Mouse (Mus musculus) lung, postnatal 0 days (tissue): ENCODE measurements at regions not wholly inside any gene's neighbourhood (a gene's known extent, or its start where the extent isn't known, plus 50 kb on each side); places are given as distances from the start of the nearest gene placed in this dataset.

Experiments
- ATAC-seq: fragments of 200-750 bp; cut with Nextera tagmentation; 2 replicates; pipeline ENCODE4 v1.8.0; 2017; ENCODE audit warnings: moderate library complexity
- DNase-seq: peaks from one replicate; pipeline ENCODE4 v3.0.0-alpha.2; 2016; ENCODE audit warnings: low spot score
- H3K27ac ChIP-seq: fragments of 300-500 bp; sonication (generic); 2 replicates; pipeline ENCODE4 v1.5.1; 2014; ENCODE audit warnings: antibody characterized with exemption, mild to moderate bottlenecking, low read length, mixed read lengths
- H3K27me3 ChIP-seq: fragments of 300-500 bp; sonication (generic); replicated peaks from 2 replicates; pipeline ENCODE4 v1.6.1; 2014; ENCODE audit warnings: low read length, mixed read lengths; ENCODE audit not compliant: insufficient read depth
- H3K36me3 ChIP-seq: fragments of 300-500 bp; sonication (generic); 2 replicates; pipeline ENCODE4 v1.6.1; 2014; ENCODE audit warnings: low read length, mixed read lengths; ENCODE audit not compliant: insufficient read depth
- H3K4me1 ChIP-seq: fragments of 300-500 bp; sonication (generic); 2 replicates; pipeline ENCODE4 v1.6.1; 2014; ENCODE audit warnings: antibody characterized with exemption, low read depth, low read length, mixed read lengths; ENCODE audit not compliant: insufficient read depth
- H3K4me2 ChIP-seq: fragments of 300-500 bp; sonication (generic); replicated peaks from 2 replicates; pipeline ENCODE4 v1.6.1; 2014; ENCODE audit warnings: low read depth, mild to moderate bottlenecking, low read length, moderate library complexity, mixed read lengths
- H3K4me3 ChIP-seq: fragments of 300-500 bp; sonication (generic); 2 replicates; pipeline ENCODE4 v1.5.1; 2014; ENCODE audit warnings: low read depth, low read length
- H3K9ac ChIP-seq: fragments of 300-500 bp; sonication (generic); replicated peaks from 2 replicates; pipeline ENCODE4 v1.6.1; 2014; ENCODE audit warnings: low read depth, mild to moderate bottlenecking
- H3K9me3 ChIP-seq: fragments of 300-500 bp; sonication (generic); 2 replicates; pipeline ENCODE4 v1.6.1; 2016; ENCODE audit warnings: low read length, mixed read lengths
- CTCF ChIP-seq: IDR thresholded peaks from 2 replicates; pipeline ENCODE4 v1.5.1; 2016; ENCODE audit warnings: antibody characterized with exemption, mild to moderate bottlenecking
- EP300 ChIP-seq: IDR thresholded peaks from 2 replicates; pipeline ENCODE4 v1.6.1; 2016; ENCODE audit warnings: antibody characterized with exemption, mild to moderate bottlenecking, control low read depth
- WGBS: fragments of 180-500 bp; shearing (Covaris S2); extraction: QIAGEN DNeasy Blood & Tissue Kit; methylation state at CpG from one replicate; pipeline ENCODE4 v1.1.7; 2014; 5-methylcytosine and 5-hydroxymethylcytosine counted together

GRCm38 (mm10) chr2:117010942-117011341, 110.2 kb upstream of the Spred1 start:
- ATAC-seq, result no peak
- Histone ChIP-seq H3K4me1 (no peaks in the 10 kb centered on the region), H3K27me3 (no peaks in the 10 kb centered on the region), H3K9me3 (no peaks in the 10 kb centered on the region), H3K4me2 (no peak overlapping the region), H3K9ac (no peak overlapping the region), H3K36me3 (no peaks in the 10 kb centered on the region), H3K4me3 (no peak overlapping the region), H3K27ac (no peak overlapping the region)
- no peak for DNase-seq
- TF ChIP-seq EP300 (no peak), CTCF (no peak)

DNA sequence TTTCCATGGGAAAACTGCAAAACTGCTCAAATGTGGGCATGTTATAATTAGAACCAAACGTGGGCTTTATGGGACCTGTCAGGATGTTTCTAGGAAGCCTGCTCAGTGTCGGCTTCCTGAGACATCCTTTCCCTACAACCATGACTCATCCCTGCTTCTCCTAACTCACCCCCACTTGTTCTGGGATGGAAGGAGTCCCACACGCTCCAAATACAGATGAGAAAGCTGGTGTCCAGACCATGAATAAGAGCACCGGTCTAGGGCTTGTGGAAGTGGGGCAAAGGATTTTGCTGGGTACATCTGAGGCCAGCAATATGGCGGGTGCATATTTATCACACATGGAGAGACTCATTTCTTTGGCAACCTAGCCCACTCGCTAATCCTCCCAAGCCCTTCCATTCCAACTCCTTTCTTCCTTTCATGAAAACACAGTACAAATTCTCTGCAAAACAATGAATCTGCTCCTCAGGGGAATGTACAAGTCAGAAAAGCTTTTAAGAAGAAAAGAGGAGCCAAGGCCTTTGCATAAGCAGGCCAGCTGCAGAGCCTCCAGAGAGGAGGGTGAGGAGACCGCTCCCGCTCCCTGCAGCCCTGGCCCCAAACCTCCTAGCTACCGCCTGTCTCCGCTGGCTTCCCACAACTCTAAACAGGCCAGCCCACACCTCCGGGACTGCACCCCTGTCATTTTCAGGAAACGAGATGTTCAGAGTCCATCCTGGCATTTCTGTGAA, 103.1 kb upstream of the Spred1 start:
- Histone ChIP-seq H3K4me1 (peaks cover 8% of the 10 kb centered on the region; the same call in 1 of the 2 replicates), H3K9me3 (no peaks in the 10 kb centered on the region), H3K27ac (peak overlapping the region; percentile 47; the same call in 1 of the 2 replicates), H3K4me3 (no peak overlapping the region), H3K27me3 (no peaks in the 10 kb centered on the region), H3K36me3 (no peaks in the 10 kb centered on the region), H3K9ac (no peak overlapping the region), H3K4me2 (no peak overlapping the region)
- DNase-seq (peak; percentile 21), ATAC-seq (peak; percentile 54)
- 57% methylated on average over 12 of the region's 12 CpGs for WGBS
- TF ChIP-seq EP300 (no peak), CTCF (no peak)

- H3K9me3 ChIP-seq, result no peaks in the 10 kb centered on the region
- DNase-seq (peak; percentile 84), ATAC-seq (peak; percentile 81)
- H3K36me3 ChIP-seq, result no peaks in the 10 kb centered on the region
- TF ChIP-seq EP300, result peak; percentile 35; the same call in 1 of the 2 replicates
- no peak for TF ChIP-seq CTCF
- H3K9ac ChIP-seq, result no peak overlapping the region
- 16% methylated on average over 6 of the region's 6 CpGs for WGBS
- no peaks in the 10 kb centered on the region for H3K27me3 ChIP-seq
- H3K4me3 ChIP-seq, result no peak overlapping the region
- H3K27ac ChIP-seq, result peak overlapping the region; percentile 47
- peaks cover 8% of the 10 kb centered on the region; the same call in 1 of the 2 replicates for H3K4me1 ChIP-seq
- no peak overlapping the region for H3K4me2 ChIP-seq
Measured at GRCm38 (mm10) chr2:117018917-117019538, 102.1 kb upstream of the Spred1 start.

DNA sequence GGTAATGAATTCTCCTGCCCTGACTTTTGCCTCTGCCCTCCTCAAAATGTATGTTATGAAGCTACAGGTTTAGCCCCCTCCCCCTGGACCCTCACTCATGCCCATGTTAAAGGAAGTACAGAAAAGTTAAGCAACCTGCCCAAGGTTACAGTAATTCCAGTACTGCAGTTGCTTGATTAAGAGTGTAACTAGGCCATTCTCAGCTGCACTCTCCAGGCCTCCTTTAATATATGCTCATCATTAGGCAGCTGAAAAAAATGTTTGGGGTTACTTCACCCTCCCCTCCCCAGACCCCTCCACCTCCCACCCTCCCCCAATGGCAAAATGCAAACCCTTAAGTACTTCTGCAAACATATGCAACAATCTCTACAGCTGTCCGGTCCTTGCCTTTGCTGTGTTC, 101.6 kb upstream of the Spred1 start:
- no peak for TF ChIP-seq CTCF
- TF ChIP-seq EP300, result no peak
- WGBS, result 0% methylated on average over 1 of the region's 1 CpGs
- Histone ChIP-seq H3K4me2 (no peak overlapping the region), H3K4me1 (peaks cover 8% of the 10 kb centered on the region; the same call in 1 of the 2 replicates), H3K9me3 (no peaks in the 10 kb centered on the region), H3K4me3 (no peak overlapping the region), H3K36me3 (no peaks in the 10 kb centered on the region), H3K9ac (no peak overlapping the region), H3K27ac (no peak overlapping the region), H3K27me3 (no peaks in the 10 kb centered on the region)
- ATAC-seq, result no peak
- no peak for DNase-seq

GRCm38 (mm10) chr2:117021787-117022186, 99.4 kb upstream of the Spred1 start:
- Histone ChIP-seq H3K36me3 (no peaks in the 10 kb centered on the region), H3K27ac (no peak overlapping the region), H3K4me3 (no peak overlapping the region), H3K4me1 (peaks cover 8% of the 10 kb centered on the region; the same call in 1 of the 2 replicates), H3K4me2 (no peak overlapping the region), H3K27me3 (no peaks in the 10 kb centered on the region), H3K9ac (no peak overlapping the region), H3K9me3 (no peaks in the 10 kb centered on the region)
- DNase-seq (no peak), ATAC-seq (no peak)
- TF ChIP-seq CTCF (no peak), EP300 (no peak)
- 77% methylated on average over 6 of the region's 6 CpGs for WGBS

GRCm38 (mm10) chr2:117023436-117023835, 97.7 kb upstream of the Spred1 start:
- Histone ChIP-seq H3K9me3 (no peaks in the 10 kb centered on the region), H3K4me1 (peaks cover 8% of the 10 kb centered on the region; the same call in 1 of the 2 replicates), H3K4me2 (no peak overlapping the region), H3K9ac (no peak overlapping the region), H3K36me3 (no peaks in the 10 kb centered on the region), H3K27ac (no peak overlapping the region), H3K4me3 (no peak overlapping the region), H3K27me3 (no peaks in the 10 kb centered on the region)
- TF ChIP-seq CTCF (no peak), EP300 (no peak)
- no peak for DNase-seq
- no peak for ATAC-seq
- WGBS, result 85% methylated on average over 1 of the region's 1 CpGs
